Mouse (Mus musculus) C2C12 (cell line): ENCODE results near the gene Gucd1. TPM values are rescaled to one million over a fixed set of nuclear protein-coding genes. Genes with fewer than 3 reads are reported as not detected.

Source experiments
- H3K27me3 ChIP-seq: one replicate; pipeline ENCODE4 v1.6.1; 2011; ENCODE audit not compliant: control insufficient read depth, insufficient read depth, insufficient read length
- H3K36me3 ChIP-seq: one replicate; pipeline ENCODE4 v1.6.1; 2011; ENCODE audit not compliant: control insufficient read depth, insufficient read depth
- H3K4me3 ChIP-seq: one replicate; pipeline ENCODE4 v1.5.1; 2011; ENCODE audit warnings: mild to moderate bottlenecking, control low read depth; ENCODE audit not compliant: poor library complexity, insufficient read depth, severe bottlenecking
- H3K79me2 ChIP-seq: one replicate; pipeline ENCODE4 v1.6.1; 2011; ENCODE audit not compliant: control insufficient read depth, insufficient read depth
- H3K79me3 ChIP-seq: one replicate; pipeline ENCODE4 v1.6.1; 2011; ENCODE audit warnings: low read depth, control low read depth
- H3ac ChIP-seq: one replicate; pipeline ENCODE3; 2011; ENCODE audit warnings: low read depth; ENCODE audit not compliant: control insufficient read depth, insufficient read length
- CEBPB ChIP-seq: IDR thresholded peaks from one replicate; pipeline ENCODE4 v1.6.1; 2011; ENCODE audit warnings: low read depth, mild to moderate bottlenecking, control low read depth, moderate library complexity
- CTCF ChIP-seq: IDR thresholded peaks from one replicate; pipeline ENCODE4 v1.5.1; 2011; ENCODE audit not compliant: control insufficient read depth, insufficient read depth, insufficient read length
- FOSL1 ChIP-seq: IDR thresholded peaks from one replicate; pipeline ENCODE4 v1.8.0; 2011; ENCODE audit warnings: mild to moderate bottlenecking, low read length; ENCODE audit not compliant: poor library complexity, insufficient read depth, severe bottlenecking
- MAX ChIP-seq: IDR thresholded peaks from one replicate; pipeline ENCODE4 v1.6.1; 2011; ENCODE audit warnings: mild to moderate bottlenecking, control low read depth
- MYOD1 ChIP-seq: IDR thresholded peaks from one replicate; pipeline ENCODE4 v1.6.1; 2011; ENCODE audit warnings: low read depth; ENCODE audit not compliant: control insufficient read depth, insufficient read length
- MYOG ChIP-seq: IDR thresholded peaks from one replicate; pipeline ENCODE4 v1.6.1; 2011; ENCODE audit not compliant: control insufficient read depth, insufficient read length; ENCODE audit errors: extremely low read depth
- USF1 ChIP-seq: IDR thresholded peaks from one replicate; pipeline ENCODE4 v1.6.1; 2011; ENCODE audit warnings: low read depth, mild to moderate bottlenecking, control low read depth, moderate library complexity
- polyA plus RNA-seq: library from polyadenylated mRNA; unstranded; fragments of >200 nt; fragmentation: generic; extraction: Trizol; gene quantifications from one replicate; pipeline ENCODE4 v1.2.1, GENCODE M21; 2012; ENCODE audit warnings: missing spikeins

The Gucd1 gene
- polyA plus RNA-seq, 1 experiment, result 15.7 TPM

DNA sequence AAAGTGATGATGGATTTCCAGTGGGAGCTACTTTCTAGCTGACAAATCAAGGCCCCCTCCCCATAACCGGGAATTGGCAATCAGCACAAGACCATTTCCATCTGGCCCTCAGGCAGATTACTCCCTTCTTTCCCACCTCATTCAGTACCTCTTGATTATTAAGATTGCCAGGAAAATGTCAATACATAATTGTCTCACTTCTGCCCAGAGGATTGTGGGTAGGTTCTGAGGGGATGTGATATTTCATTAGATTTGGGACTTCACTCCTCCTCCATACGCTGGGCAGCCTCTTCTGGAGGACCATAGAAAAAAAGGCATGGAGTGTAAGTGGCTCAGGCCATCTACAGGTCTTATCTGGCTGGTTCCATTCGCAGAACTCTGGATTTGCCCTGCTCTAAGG lies 185.5 kb downstream of the Gucd1 start:
- Histone ChIP-seq H3K79me3 (no peaks in the 10 kb centered on the region), H3K36me3 (no peaks in the 10 kb centered on the region), H3ac (no peak overlapping the region), H3K4me3 (no peak overlapping the region), H3K27me3 (no peaks in the 10 kb centered on the region), H3K79me2 (no peaks in the 10 kb centered on the region)
- TF ChIP-seq CTCF, result no peak
- no peak for TF ChIP-seq MYOG
- TF ChIP-seq MYOD1, result no peak
- TF ChIP-seq MAX, result no peak
- TF ChIP-seq FOSL1, result no peak
- TF ChIP-seq CEBPB, result no peak
- TF ChIP-seq USF1, result no peak

DNA sequence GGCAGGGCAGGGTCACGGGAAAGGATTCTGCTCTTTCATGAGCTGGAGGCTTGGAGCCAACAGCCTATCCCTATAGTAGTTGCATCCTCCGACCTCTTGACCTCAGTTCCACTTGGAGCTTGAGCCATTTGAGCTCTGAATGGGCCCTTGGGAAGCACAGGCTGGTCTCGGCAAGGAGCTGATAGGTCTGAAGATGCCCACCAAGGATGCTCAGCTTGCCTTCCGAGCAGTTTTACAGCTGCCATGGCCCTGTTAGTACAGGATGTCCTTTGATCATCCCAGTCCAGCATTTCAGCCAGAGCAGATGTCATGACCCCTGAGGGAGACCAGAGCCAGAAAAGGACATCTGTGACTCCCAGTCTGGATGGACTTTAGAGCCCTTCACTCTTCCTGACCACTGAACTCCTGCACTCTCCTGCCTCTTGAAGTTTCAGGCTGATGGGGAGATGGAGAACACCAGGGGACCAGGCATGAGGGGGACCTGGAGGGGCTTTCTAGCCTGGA lies 189.5 kb downstream of the Gucd1 start:
- Histone ChIP-seq H3ac (no peak overlapping the region), H3K27me3 (no peaks in the 10 kb centered on the region)

DNA sequence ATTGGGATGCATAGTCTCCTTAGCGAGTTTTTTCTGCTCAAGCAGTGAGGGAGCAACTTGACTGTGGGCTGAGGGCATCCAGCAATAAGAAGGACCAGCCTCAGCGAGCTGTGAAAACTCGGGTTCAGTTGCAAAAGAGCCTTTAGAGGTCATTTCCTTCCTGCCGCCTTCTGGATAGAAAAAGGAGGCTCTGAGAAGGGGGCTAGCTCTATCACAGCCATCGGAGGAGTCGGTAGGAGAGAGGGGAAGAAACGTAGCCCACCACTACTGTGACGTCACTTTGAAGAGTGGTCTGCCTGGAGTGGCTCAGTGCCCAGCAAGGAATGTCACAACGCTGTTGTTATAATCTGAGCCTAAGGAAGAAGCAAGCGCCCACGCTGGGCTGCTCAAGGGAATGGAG lies 190.7 kb downstream of the Gucd1 start:
- H3ac ChIP-seq, result no peak overlapping the region
- no peaks in the 10 kb centered on the region for H3K79me3 ChIP-seq
- no peaks in the 10 kb centered on the region for H3K36me3 ChIP-seq
- no peak overlapping the region for H3K4me3 ChIP-seq
- no peak for TF ChIP-seq CEBPB
- no peak for TF ChIP-seq MAX
- TF ChIP-seq USF1, result no peak
- TF ChIP-seq FOSL1, result no peak
- TF ChIP-seq MYOG, result no peak
- H3K27me3 ChIP-seq, result no peaks in the 10 kb centered on the region
- no peaks in the 10 kb centered on the region for H3K79me2 ChIP-seq

More for the DNA sequence above, 189.5 kb downstream of the Gucd1 start:
- H3K79me2 ChIP-seq, result no peaks in the 10 kb centered on the region
- H3K36me3 ChIP-seq, result no peaks in the 10 kb centered on the region
- H3K4me3 ChIP-seq, result no peak overlapping the region
- TF ChIP-seq CTCF (no peak), USF1 (no peak), MYOD1 (no peak), MYOG (no peak), MAX (no peak), FOSL1 (no peak), CEBPB (no peak)
- H3K79me3 ChIP-seq, result no peaks in the 10 kb centered on the region

DNA sequence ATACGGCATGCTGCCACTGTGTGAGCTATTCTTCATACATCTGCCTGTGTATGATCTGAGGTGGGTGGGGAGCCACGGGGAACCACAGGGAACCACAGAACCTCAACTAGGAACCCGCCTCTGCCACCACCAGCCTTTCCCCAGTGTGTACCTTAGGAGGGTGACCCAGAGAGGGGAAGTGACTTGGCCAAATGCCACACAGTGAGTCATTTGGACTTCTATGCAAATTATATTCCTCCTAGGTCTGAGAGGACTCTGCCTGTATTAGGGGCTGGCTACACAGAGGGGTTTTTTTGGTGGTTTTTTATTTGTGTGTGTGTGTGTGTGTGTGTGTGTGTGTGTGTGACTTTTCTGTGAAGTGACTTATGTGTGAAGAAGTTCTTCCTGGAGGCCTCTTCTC lies 191.2 kb downstream of the Gucd1 start:
- no peak overlapping the region for H3K4me3 ChIP-seq
- TF ChIP-seq MAX (no peak), MYOD1 (no peak), FOSL1 (no peak), CEBPB (no peak), USF1 (no peak), CTCF (no peak), MYOG (no peak)
- H3ac ChIP-seq, result no peak overlapping the region
- H3K79me3 ChIP-seq, result no peaks in the 10 kb centered on the region
- no peaks in the 10 kb centered on the region for H3K27me3 ChIP-seq
- no peaks in the 10 kb centered on the region for H3K79me2 ChIP-seq
- no peaks in the 10 kb centered on the region for H3K36me3 ChIP-seq

DNA sequence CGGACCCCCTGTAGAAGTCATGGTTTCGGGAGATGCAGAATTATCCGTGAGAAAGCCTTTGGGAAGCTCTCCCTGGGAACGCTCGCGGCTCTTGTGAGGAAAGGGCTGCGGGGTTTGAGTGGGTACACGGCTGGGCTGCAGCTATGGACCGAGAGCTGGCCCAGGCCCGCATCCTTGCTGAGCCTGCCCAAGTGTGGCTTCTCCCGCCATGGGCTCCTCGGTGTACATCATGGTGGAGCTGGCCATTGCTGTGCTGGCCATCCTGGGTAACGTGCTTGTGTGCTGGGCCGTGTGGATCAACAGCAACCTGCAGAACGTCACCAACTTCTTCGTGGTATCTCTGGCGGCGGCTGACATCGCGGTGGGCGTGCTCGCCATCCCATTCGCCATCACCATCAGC lies 192.0 kb downstream of the Gucd1 start:
- H3ac ChIP-seq, result no peak overlapping the region
- no peaks in the 10 kb centered on the region for H3K79me2 ChIP-seq
- no peak overlapping the region for H3K4me3 ChIP-seq
- H3K79me3 ChIP-seq, result no peaks in the 10 kb centered on the region
- TF ChIP-seq MYOD1, result no peak
- no peak for TF ChIP-seq MYOG
- TF ChIP-seq CTCF, result no peak
- TF ChIP-seq USF1, result no peak
- no peak for TF ChIP-seq CEBPB
- TF ChIP-seq FOSL1, result no peak
- no peak for TF ChIP-seq MAX
- H3K36me3 ChIP-seq, result no peaks in the 10 kb centered on the region
- no peaks in the 10 kb centered on the region for H3K27me3 ChIP-seq

GRCm38 (mm10) chr10:75324391-75324790 lies 193.4 kb downstream of the Gucd1 start:
- no peak for TF ChIP-seq FOSL1
- no peaks in the 10 kb centered on the region for H3K79me2 ChIP-seq

More at GRCm38 (mm10) chr10:75324391-75324790, 193.4 kb downstream of the Gucd1 start:
- H3K4me3 ChIP-seq, result no peak overlapping the region
- no peaks in the 10 kb centered on the region for H3K36me3 ChIP-seq
- H3K79me3 ChIP-seq, result no peaks in the 10 kb centered on the region
- no peaks in the 10 kb centered on the region for H3K27me3 ChIP-seq
- H3ac ChIP-seq, result no peak overlapping the region
